Mouse (Mus musculus): ENCODE measurements around the gene Pfkm. TPM values are rescaled to one million over a fixed set of nuclear protein-coding genes. Genes with fewer than 3 reads are reported as not detected.

Pfkm gene
- polyA plus RNA-seq, 1 experiment from 2014 or later, result 108 TPM

DNA sequence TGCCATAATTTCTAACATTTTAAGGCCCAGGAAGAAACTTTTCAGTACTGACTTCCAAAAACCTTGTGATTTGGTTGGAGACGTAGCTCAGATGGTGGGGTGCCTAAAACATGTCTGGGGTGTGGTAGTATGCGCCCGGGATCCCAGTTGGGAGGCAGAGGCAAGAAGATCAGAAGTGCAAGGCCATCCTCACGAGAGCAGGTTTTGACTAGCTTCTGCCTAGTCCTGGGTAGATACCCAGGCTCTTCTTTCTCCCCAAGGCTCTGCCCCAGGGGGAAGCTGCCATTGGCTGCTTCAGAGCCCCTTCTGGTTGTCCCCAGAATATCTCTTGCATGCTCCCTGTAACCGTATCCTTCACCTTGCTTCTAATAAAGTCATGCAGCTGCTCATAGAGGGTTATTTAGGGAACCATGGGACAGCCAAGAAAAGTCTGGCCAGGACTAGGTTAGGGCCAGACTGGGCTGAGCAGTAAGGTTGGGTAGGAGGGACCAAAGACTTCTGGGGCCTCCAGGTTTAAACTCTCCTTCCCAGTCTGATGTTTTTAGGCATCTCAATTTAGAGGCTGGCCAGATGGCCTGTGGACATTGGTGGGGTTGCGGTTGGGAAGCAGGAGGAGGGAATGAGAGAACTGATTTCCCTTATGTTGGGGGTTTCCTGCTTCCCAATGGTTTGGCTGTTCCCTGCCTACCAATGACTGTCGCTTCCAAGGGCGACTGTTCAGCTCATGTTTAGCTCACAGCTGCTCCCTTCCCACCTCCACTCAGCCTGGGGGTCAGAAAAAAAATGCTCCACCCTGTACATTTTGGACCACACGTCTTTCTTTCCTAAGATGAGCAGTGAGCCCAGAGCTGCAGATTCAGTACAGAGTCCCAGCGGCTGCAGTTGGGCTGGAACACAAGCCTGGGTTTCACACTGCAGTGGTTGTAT, 22.7 kb downstream of the Pfkm start:
- H3K4me2 ChIP-seq (ENCODE audit: low read length), result no peak overlapping the region
- H3K27me3 ChIP-seq (ENCODE audit: control insufficient read depth, insufficient read depth, low read length), result no peaks in the 10 kb centered on the region
- H3K4me1 ChIP-seq (ENCODE audit: control insufficient read depth in 2 of 2, insufficient read depth in 2 of 2, low read length in 2 of 2), result peaks cover 5 to 38% of the 10 kb centered on the region in 2 experiments; a peak in 3 of 4 replicates
- WGBS, result 79% methylated on average over 10 of the region's 10 CpGs
- H3K9ac ChIP-seq (ENCODE audit: low read length), result no peak overlapping the region
- no peaks in the 10 kb centered on the region for H3K9me3 ChIP-seq (ENCODE audit: control insufficient read depth, low read length)
- ATAC-seq (ENCODE audit: insufficient number of reproducible peaks, insufficient read depth, low FRiP score, low read depth), result no peak
- H3K4me3 ChIP-seq (ENCODE audit: control insufficient read depth in 1 of 2, insufficient read depth in 1 of 2, low read depth in 1 of 2, low read length in 2 of 2), result no peak overlapping the region
- H3K27ac ChIP-seq (replicated peaks in 1 of 2; ENCODE audit: control insufficient read depth in 1 of 2, insufficient read depth in 1 of 2, low read depth in 2 of 2, low read length in 2 of 2), result peak overlapping the region in 1 of 2 experiments; percentile 24; a peak in 1 of 4 replicates
- peaks cover 60% of the 10 kb centered on the region for H3K36me3 ChIP-seq (ENCODE audit: control insufficient read depth, insufficient read depth, low read length)

- 73% methylated on average over 9 of the region's 9 CpGs for WGBS
- Histone ChIP-seq H3K27me3 (ENCODE audit: control insufficient read depth, insufficient read depth, low read length) (no peaks in the 10 kb centered on the region), H3K27ac (replicated peaks in 1 of 2; ENCODE audit: control insufficient read depth in 1 of 2, insufficient read depth in 1 of 2, low read depth in 2 of 2, low read length in 2 of 2) (no peak overlapping the region), H3K36me3 (ENCODE audit: control insufficient read depth, insufficient read depth, low read length) (peaks cover 66% of the 10 kb centered on the region), H3K4me3 (ENCODE audit: control insufficient read depth in 1 of 2, insufficient read depth in 1 of 2, low read depth in 1 of 2, low read length in 2 of 2) (no peak overlapping the region), H3K4me1 (ENCODE audit: control insufficient read depth in 2 of 2, insufficient read depth in 2 of 2, low read length in 2 of 2) (peaks cover 5 to 31% of the 10 kb centered on the region in 2 experiments; a peak in 3 of 4 replicates), H3K4me2 (ENCODE audit: low read length) (no peak overlapping the region), H3K9me3 (ENCODE audit: control insufficient read depth, low read length) (no peaks in the 10 kb centered on the region), H3K9ac (ENCODE audit: low read length) (no peak overlapping the region)
- no peak for ATAC-seq (ENCODE audit: insufficient number of reproducible peaks, insufficient read depth, low FRiP score, low read depth)
Measured at GRCm38 (mm10) chr15:98115779-98116163, 23.4 kb downstream of the Pfkm start.

DNA sequence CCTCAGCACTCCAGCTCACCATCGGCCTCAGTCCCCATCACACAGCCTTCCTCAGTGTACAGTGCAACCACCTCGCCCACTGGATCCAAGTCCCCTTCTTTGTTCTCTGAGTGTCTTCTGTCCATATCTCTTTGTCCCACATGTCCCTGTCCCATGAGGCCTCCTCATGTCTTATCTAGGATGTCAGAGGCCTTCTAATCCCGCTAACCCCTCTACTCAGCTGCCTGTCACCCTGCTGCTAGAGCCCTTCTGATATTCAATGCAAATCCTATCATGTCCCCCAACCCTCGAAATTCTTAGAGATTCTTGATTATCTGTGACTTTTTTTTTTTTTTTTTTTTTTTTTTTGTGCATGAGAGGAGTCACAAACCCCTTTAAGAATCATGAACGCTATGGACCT, 23.9 kb downstream of the Pfkm start:
- ATAC-seq (ENCODE audit: insufficient number of reproducible peaks, insufficient read depth, low FRiP score, low read depth), result no peak
- Histone ChIP-seq H3K36me3 (ENCODE audit: control insufficient read depth, insufficient read depth, low read length) (peaks cover 71% of the 10 kb centered on the region), H3K9me3 (ENCODE audit: control insufficient read depth, low read length) (no peaks in the 10 kb centered on the region), H3K4me1 (ENCODE audit: control insufficient read depth in 2 of 2, insufficient read depth in 2 of 2, low read length in 2 of 2) (peaks cover 5 to 27% of the 10 kb centered on the region in 2 experiments; a peak in 3 of 4 replicates), H3K4me3 (ENCODE audit: control insufficient read depth in 1 of 2, insufficient read depth in 1 of 2, low read depth in 1 of 2, low read length in 2 of 2) (no peak overlapping the region), H3K4me2 (ENCODE audit: low read length) (no peak overlapping the region), H3K27me3 (ENCODE audit: control insufficient read depth, insufficient read depth, low read length) (no peaks in the 10 kb centered on the region), H3K27ac (replicated peaks in 1 of 2; ENCODE audit: control insufficient read depth in 1 of 2, insufficient read depth in 1 of 2, low read depth in 2 of 2, low read length in 2 of 2) (no peak overlapping the region), H3K9ac (ENCODE audit: low read length) (no peak overlapping the region)
- WGBS, result 64% methylated on average over 5 of the region's 5 CpGs

DNA sequence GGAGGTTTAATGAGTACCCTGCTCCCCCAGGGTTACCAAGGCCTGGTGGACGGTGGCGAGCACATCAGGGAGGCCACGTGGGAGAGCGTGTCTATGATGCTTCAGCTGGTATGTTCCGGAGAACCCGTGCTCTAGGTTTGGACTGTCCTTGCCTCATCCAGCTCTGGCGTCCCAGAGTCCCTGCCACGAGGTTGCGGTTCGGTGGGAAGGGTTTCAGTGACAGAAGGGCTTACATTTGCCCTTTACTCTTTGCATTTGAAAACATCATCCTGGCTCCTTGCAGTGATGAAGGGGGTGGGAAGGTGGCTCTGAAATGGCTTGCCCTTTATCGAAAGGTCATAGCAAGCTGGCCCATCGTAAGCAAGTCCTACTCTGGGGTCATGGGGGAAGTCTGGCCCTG, 27.0 kb downstream of the Pfkm start:
- ATAC-seq (ENCODE audit: insufficient number of reproducible peaks, insufficient read depth, low FRiP score, low read depth), result no peak
- H3K27ac ChIP-seq (replicated peaks in 1 of 2; ENCODE audit: control insufficient read depth in 1 of 2, insufficient read depth in 1 of 2, low read depth in 2 of 2, low read length in 2 of 2), result no peak overlapping the region
- H3K9me3 ChIP-seq (ENCODE audit: control insufficient read depth, low read length), result no peaks in the 10 kb centered on the region
- no peak overlapping the region for H3K4me2 ChIP-seq (ENCODE audit: low read length)
- WGBS, result 86% methylated on average over 12 of the region's 12 CpGs
- peaks cover 84% of the 10 kb centered on the region for H3K36me3 ChIP-seq (ENCODE audit: control insufficient read depth, insufficient read depth, low read length)
- H3K4me1 ChIP-seq (ENCODE audit: control insufficient read depth in 2 of 2, insufficient read depth in 2 of 2, low read length in 2 of 2), result peaks cover 2 to 14% of the 10 kb centered on the region in 2 experiments; a peak in 2 of 4 replicates
- H3K4me3 ChIP-seq (ENCODE audit: control insufficient read depth in 1 of 2, insufficient read depth in 1 of 2, low read depth in 1 of 2, low read length in 2 of 2), result no peak overlapping the region
- H3K27me3 ChIP-seq (ENCODE audit: control insufficient read depth, insufficient read depth, low read length), result no peaks in the 10 kb centered on the region
- no peak overlapping the region for H3K9ac ChIP-seq (ENCODE audit: low read length)

DNA sequence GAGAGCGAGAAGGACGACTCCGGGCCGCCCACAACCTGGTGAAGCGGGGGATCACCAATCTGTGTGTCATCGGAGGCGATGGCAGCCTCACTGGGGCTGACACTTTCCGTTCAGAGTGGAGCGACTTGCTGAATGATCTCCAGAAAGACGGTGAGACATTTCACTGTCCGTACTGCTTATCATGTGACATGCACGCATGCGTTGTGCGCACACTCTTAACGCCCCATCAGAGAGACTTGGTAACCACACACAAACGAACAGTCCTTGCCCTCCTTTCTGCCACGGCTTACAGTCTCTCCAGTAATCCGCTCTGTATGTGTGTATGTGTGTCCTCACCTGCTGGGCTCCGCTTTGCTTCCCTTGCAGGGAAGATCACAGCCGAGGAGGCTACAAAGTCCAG, 28.4 kb downstream of the Pfkm start:
- no peaks in the 10 kb centered on the region for H3K27me3 ChIP-seq (ENCODE audit: control insufficient read depth, insufficient read depth, low read length)
- 90% methylated on average over 20 of the region's 20 CpGs for WGBS
- H3K4me3 ChIP-seq (ENCODE audit: control insufficient read depth in 1 of 2, insufficient read depth in 1 of 2, low read depth in 1 of 2, low read length in 2 of 2), result no peak overlapping the region
- no peak overlapping the region for H3K9ac ChIP-seq (ENCODE audit: low read length)
- H3K9me3 ChIP-seq (ENCODE audit: control insufficient read depth, low read length), result no peaks in the 10 kb centered on the region
- H3K4me1 ChIP-seq (ENCODE audit: control insufficient read depth in 2 of 2, insufficient read depth in 2 of 2, low read length in 2 of 2), result 0 out of 4 replicates have a peak, but pooled peaks cover 0 to 3% of the 10 kb centered on the region in 2 experiments
- peaks cover 90% of the 10 kb centered on the region for H3K36me3 ChIP-seq (ENCODE audit: control insufficient read depth, insufficient read depth, low read length)
- ATAC-seq (ENCODE audit: insufficient number of reproducible peaks, insufficient read depth, low FRiP score, low read depth), result no peak
- H3K27ac ChIP-seq (replicated peaks in 1 of 2; ENCODE audit: control insufficient read depth in 1 of 2, insufficient read depth in 1 of 2, low read depth in 2 of 2, low read length in 2 of 2), result no peak overlapping the region
- H3K4me2 ChIP-seq (ENCODE audit: low read length), result no peak overlapping the region

DNA sequence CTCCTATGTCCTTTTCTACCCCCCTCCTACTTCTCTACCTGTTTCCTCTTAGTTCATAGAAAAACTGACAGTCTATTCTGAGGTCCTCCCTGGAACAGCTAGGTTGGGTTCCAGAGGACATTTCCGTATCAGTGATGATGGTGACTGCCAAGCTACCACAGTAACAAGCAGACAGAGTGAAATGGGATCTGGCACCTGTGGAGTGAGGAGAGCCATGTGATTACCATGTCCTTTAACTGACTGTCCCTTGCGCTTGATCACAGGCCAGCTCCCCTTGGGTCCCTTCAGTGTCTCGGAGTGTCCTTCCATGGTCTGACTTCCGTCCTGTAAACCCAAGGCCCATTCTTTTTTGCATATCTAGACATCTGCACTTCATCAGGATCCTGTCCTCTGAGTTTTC, 38.6 kb downstream of the Pfkm start:
- H3K4me3 ChIP-seq (ENCODE audit: control insufficient read depth in 1 of 2, insufficient read depth in 1 of 2, low read depth in 1 of 2, low read length in 2 of 2), result no peak overlapping the region
- no peaks in the 10 kb centered on the region for H3K4me1 ChIP-seq (ENCODE audit: control insufficient read depth in 2 of 2, insufficient read depth in 2 of 2, low read length in 2 of 2)
- no peaks in the 10 kb centered on the region for H3K27me3 ChIP-seq (ENCODE audit: control insufficient read depth, insufficient read depth, low read length)
- no peak for ATAC-seq (ENCODE audit: insufficient number of reproducible peaks, insufficient read depth, low FRiP score, low read depth)
- no peak overlapping the region for H3K27ac ChIP-seq (replicated peaks in 1 of 2; ENCODE audit: control insufficient read depth in 1 of 2, insufficient read depth in 1 of 2, low read depth in 2 of 2, low read length in 2 of 2)
- 79% methylated on average over 4 of the region's 4 CpGs for WGBS
- H3K9ac ChIP-seq (ENCODE audit: low read length), result no peak overlapping the region
- peaks cover 100% of the 10 kb centered on the region for H3K36me3 ChIP-seq (ENCODE audit: control insufficient read depth, insufficient read depth, low read length)
- no peak overlapping the region for H3K4me2 ChIP-seq (ENCODE audit: low read length)
- no peaks in the 10 kb centered on the region for H3K9me3 ChIP-seq (ENCODE audit: control insufficient read depth, low read length)

GRCm38 (mm10) chr15:98131451-98131850, 39.1 kb downstream of the Pfkm start:
- H3K9ac ChIP-seq (ENCODE audit: low read length), result no peak overlapping the region
- H3K4me2 ChIP-seq (ENCODE audit: low read length), result no peak overlapping the region
- H3K36me3 ChIP-seq (ENCODE audit: control insufficient read depth, insufficient read depth, low read length), result peaks cover 100% of the 10 kb centered on the region
- H3K27ac ChIP-seq (replicated peaks in 1 of 2; ENCODE audit: control insufficient read depth in 1 of 2, insufficient read depth in 1 of 2, low read depth in 2 of 2, low read length in 2 of 2), result no peak overlapping the region
- WGBS, result 83% methylated on average over 7 of the region's 7 CpGs
- no peaks in the 10 kb centered on the region for H3K9me3 ChIP-seq (ENCODE audit: control insufficient read depth, low read length)
- H3K4me3 ChIP-seq (ENCODE audit: control insufficient read depth in 1 of 2, insufficient read depth in 1 of 2, low read depth in 1 of 2, low read length in 2 of 2), result no peak overlapping the region
- no peaks in the 10 kb centered on the region for H3K27me3 ChIP-seq (ENCODE audit: control insufficient read depth, insufficient read depth, low read length)
- no peaks in the 10 kb centered on the region for H3K4me1 ChIP-seq (ENCODE audit: control insufficient read depth in 2 of 2, insufficient read depth in 2 of 2, low read length in 2 of 2)
- no peak for ATAC-seq (ENCODE audit: insufficient number of reproducible peaks, insufficient read depth, low FRiP score, low read depth)

Measured in heart, embryonic 14.5 days (tissue).